Mouse (Mus musculus) bone marrow macrophage, adult 2 months (primary cell): Measurements from ENCODE around the gene Slc8a1. TPM values are rescaled to one million over a fixed set of nuclear protein-coding genes. Genes with fewer than 3 reads are reported as not detected.

ENCODE experiments used
- H3K27ac ChIP-seq: 2 replicates; pipeline ENCODE4 v1.5.1; 2012; ENCODE audit warnings: low read depth, low read length; ENCODE audit not compliant: insufficient read depth
- H3K4me1 ChIP-seq: 2 replicates; pipeline ENCODE4 v1.6.1; 2012; ENCODE audit warnings: low read length; ENCODE audit not compliant: control insufficient read depth, insufficient read depth
- H3K4me3 ChIP-seq: 2 replicates; pipeline ENCODE4 v1.5.1; 2012; ENCODE audit warnings: mild to moderate bottlenecking, low read length, moderate library complexity; ENCODE audit not compliant: insufficient read depth
- CTCF ChIP-seq: IDR thresholded peaks from 2 replicates; pipeline ENCODE4 v1.5.1; 2012; ENCODE audit warnings: low read depth, mild to moderate bottlenecking, low read length, moderate library complexity
- POLR2A ChIP-seq: IDR thresholded peaks from 2 replicates; pipeline ENCODE4 v1.6.1; 2012; ENCODE audit warnings: mild to moderate bottlenecking, low read depth, low read length, borderline replicate concordance
- polyA plus RNA-seq: library from polyadenylated mRNA; stranded (reverse); fragments of >200 nt; gene quantifications from 2 replicates; pipeline ENCODE4 v1.2.4, GENCODE M21; 2012; ENCODE audit not compliant: missing spikeins, insufficient read depth, insufficient read length

Slc8a1 gene
- polyA plus RNA-seq, 1 experiment: 46.2 TPM

DNA sequence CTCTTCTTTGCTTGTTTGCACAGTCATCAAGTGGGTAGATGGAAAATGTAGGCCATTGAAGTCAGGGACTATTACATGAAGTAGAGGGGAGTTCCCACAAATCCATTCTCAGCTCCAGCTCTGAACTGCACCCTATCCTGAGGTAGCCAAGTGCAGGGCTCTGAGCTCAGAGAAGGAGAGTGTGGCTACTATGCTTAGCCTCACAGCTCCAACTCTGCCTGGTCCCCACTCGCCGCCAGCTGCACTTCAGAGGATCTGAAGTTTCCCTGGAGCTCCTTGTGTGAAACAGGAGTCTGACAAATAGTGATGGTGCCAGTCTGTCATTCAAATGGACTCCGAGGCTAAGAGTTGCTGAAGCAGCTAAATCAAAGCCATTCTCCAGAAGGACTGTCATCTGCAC, 282.9 kb downstream of the Slc8a1 start:
- no peak overlapping the region for H3K27ac ChIP-seq
- H3K4me1 ChIP-seq: peaks cover 4% of the 10 kb centered on the region; the same call in 1 of the 2 replicates
- no peak for TF ChIP-seq POLR2A
- no peak for TF ChIP-seq CTCF
- H3K4me3 ChIP-seq: no peak overlapping the region

DNA sequence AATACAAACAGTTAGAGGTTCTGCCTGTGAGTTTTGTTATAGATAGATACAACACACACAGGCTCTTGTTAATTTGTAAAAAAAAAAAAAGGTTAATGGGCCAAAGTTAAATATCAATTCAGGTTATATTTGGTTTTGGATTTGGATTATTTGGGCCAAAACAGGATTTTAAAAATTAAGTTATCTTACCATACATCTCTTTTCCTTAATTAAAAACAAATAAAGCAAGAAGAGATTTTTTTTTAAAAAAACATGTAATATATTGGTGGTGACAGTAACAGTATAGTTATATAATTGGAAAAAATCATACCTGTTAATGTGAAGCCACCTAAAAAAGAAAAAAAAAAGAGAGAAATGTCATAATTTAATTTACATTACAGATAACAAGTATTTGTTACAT, 296.7 kb downstream of the Slc8a1 start, which contains the start of gene Gm11096:
Gm11096 (plus strand) TSS at position 301 of the 400 bp plus-strand sequence.
- Histone ChIP-seq H3K4me1 (no peaks in the 10 kb centered on the region), H3K4me3 (no peak within 1 kb of the TSS), H3K27ac (no peak within 1 kb of the TSS)
- TF ChIP-seq POLR2A (no peak), CTCF (no peak)

DNA sequence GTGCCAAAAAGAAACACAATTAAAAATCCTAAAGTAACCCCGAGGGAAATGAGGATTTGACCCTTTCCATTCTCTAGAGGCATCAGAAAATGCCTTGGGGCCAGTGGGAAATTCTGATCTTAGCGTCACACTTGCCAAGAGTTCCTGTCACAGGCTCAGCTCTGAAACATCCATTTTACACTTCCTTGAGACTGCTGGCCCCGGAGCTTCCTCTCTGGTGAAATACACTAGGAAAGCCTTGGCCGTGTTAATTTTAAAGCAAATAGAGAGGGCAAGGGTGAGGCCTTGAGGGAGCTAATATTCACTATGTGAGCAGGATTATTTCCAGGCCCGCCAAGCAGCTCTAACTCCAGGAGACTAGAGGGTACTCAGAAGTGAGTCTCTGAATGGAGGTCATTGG, 305.0 kb downstream of the Slc8a1 start:
- no peak for TF ChIP-seq POLR2A
- TF ChIP-seq CTCF: no peak
- H3K27ac ChIP-seq: no peak overlapping the region
- H3K4me3 ChIP-seq: no peak overlapping the region
- peaks cover 8% of the 10 kb centered on the region for H3K4me1 ChIP-seq

DNA sequence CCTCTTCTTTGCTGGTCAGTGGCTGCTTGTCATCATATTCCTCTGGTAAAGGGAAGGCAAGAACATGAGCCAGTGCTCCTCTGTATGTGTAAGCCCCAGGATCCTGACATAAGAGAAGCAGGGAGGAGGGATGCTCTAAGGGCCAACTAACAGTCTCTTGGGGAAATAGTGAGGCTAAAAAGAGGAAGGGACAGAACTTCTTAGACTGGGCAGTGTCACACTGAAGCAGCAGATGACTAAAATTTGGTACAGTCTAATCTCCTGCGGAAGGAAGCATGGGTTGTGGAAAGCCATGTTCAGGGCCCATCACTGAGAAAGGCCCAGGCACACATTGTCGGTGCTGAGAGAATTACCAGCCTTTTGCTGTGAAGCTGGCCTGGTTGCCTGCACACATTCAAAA, 305.4 kb downstream of the Slc8a1 start:
- Histone ChIP-seq H3K4me1 (peaks cover 8% of the 10 kb centered on the region), H3K27ac (no peak overlapping the region), H3K4me3 (no peak overlapping the region)
- TF ChIP-seq CTCF (no peak), POLR2A (no peak)

DNA sequence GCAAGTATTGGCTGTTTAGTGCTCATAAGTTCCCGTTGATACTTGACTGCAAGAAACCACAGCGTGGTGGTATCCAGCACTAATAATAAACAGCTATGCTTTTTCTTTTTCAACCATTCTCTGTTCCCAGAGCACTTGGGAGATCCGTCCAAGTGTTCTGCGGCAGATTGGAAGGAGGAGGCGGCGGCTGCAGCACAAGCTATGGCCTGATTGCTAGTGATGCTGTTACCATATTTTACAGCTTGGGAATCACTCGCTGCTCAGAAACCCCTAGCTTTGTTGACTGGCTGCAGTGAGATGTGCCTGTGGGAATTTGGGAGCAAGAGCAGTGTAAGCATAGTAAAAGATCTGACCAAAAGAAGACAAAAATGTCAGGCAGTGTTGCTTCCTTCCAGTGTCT, 310.9 kb downstream of the Slc8a1 start:
- Histone ChIP-seq H3K4me3 (no peak overlapping the region), H3K4me1 (peaks cover 6% of the 10 kb centered on the region), H3K27ac (no peak overlapping the region)
- no peak for TF ChIP-seq CTCF
- no peak for TF ChIP-seq POLR2A

DNA sequence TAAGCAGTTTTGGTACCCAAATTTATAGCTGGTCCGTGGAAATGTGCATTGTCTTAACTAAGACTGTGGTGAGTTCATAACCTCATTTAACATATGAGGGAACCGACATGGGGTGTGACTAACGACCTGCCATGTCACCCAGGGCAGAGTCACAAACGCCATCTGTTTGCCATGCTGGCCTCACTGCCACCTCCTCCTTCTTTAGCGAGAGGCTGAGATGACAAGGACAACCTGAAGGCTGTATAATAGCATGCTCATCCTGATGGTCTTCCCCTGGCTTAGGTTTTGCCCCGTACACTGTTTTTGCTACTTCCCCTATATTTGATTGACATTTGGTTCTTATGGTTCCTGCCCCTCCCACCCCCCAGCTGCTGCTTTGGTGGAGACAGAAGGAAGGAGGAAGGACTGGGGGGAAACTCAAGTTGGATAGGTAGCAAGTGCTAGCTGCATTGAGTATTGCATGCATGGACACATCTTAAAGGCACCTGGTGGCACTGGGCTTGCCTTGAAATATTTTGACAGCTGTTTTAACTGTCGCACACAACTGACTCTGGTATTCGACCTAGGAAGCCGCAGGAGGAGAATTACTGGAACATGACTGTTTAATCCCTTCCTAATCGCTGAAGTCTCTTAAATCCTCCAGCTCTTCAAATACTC, 313.8 kb downstream of the Slc8a1 start:
- H3K4me1 ChIP-seq: peaks cover 6% of the 10 kb centered on the region
- H3K27ac ChIP-seq: no peak overlapping the region
- TF ChIP-seq CTCF: no peak
- TF ChIP-seq POLR2A: no peak
- H3K4me3 ChIP-seq: no peak overlapping the region

DNA sequence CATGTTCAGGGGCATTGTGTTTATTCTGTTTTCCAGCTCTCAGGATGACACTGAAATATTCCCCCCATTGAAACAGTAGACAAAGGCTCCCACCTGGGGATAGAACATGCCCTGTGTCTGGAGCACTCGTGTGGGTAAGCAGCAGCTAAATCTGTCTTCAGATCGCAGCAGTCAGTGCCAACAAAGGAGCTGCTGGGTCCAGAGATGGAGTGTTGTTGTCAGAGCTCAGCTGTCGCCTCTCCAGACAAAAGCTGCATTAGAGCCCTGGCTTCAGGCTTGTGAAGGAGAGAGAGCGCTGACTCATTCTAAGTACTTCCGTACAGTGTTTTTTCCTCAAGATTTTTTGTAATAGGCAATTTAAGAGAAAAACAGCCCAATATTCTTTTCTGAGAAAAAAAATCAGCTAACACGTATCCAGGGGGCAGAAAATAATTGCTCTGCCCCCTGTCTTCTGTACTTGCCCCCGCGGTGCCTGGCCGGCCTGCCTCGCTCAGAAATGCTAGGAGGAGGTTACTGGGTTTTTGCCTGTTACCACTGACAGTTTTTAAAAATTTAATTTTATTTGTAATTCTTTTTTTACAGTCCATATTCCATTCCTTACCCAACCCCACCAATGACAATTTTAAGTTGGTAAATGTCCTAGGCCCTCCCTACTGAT, 318.2 kb downstream of the Slc8a1 start:
- Histone ChIP-seq H3K4me3 (no peak overlapping the region), H3K27ac (no peak overlapping the region), H3K4me1 (peaks cover 6% of the 10 kb centered on the region)
- TF ChIP-seq POLR2A: no peak
- TF ChIP-seq CTCF: no peak

DNA sequence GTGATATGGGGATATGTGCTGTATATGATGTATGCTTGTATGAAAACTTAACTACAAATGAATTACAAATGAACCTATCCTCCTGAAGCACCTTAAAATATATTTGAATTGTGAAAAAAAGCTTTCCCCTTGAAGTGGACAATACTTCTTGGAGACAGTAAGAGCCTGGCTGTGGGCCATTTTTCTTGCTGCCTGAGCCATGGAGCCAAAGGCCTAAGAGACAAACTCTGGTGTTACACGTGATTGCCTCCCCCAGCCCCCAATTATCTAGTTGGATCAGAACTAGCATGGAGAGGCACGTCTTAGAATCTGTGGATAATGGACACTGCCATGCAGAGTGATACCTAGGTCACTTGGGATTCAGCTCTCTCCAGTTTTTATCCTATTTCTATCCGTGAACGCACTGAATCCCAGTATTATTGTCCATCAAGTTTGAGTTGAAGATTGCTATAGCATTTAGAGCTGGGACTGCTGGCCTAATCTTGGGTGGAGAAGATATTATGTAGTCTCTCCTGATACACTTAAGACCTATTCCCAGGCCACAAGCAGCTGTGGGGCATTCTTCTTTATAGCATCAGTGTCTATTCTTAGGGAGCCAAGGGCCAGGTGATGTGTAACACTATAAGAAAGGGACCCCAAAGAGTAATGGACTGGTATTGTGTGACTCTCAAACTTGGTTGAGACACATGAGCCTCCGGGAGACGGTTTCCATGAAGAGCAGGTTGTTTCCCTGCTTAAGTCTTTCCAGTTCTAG, 321.6 kb downstream of the Slc8a1 start:
- no peak overlapping the region for H3K4me3 ChIP-seq
- TF ChIP-seq POLR2A: no peak
- no peak for TF ChIP-seq CTCF
- no peaks in the 10 kb centered on the region for H3K4me1 ChIP-seq
- H3K27ac ChIP-seq: no peak overlapping the region

DNA sequence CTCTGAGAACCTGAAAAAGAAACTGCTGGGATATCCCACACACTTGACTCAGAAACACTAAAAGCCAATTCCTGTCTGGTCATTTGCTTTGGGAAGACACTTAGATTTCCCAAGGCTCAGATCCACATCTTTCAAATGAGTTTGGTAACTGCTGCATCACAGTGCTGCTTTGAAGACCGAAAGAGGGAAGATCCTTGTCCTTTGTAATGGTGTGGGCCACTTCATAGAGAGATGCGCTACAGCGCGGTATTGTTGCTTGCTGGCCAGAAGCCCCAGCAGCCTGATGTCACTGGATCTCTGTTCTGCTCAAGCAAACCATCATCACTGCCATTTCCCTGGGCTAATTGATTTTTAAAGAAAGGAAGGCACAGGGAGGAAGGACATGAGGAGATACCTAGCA, 325.4 kb downstream of the Slc8a1 start:
- no peak for TF ChIP-seq CTCF
- no peak for TF ChIP-seq POLR2A
- no peak overlapping the region for H3K27ac ChIP-seq
- no peak overlapping the region for H3K4me3 ChIP-seq
- H3K4me1 ChIP-seq: no peaks in the 10 kb centered on the region

DNA sequence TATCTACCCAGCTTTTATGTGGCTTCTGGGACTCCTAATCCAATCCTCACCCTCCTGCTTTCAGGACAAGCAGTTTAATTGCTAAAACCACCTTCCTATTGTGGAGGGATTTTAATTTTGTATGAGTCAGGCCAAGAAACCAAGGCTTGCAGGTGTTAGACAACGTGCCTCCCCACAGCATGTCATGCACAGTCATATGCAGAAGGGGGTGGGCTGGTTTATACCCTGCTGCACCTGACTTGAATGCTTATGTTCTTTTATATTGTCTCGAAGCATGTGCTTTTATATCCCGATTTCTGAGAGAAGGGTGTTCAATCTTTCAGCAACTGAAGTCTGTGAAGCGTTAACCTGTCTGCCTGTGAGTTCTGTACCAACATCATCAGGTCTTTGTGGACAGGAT, 334.0 kb downstream of the Slc8a1 start:
- TF ChIP-seq POLR2A: no peak
- no peak for TF ChIP-seq CTCF
- H3K4me3 ChIP-seq: no peak overlapping the region
- no peak overlapping the region for H3K27ac ChIP-seq
- H3K4me1 ChIP-seq: no peaks in the 10 kb centered on the region
